Mouse (Mus musculus): ENCODE results near the gene Plb1. TPM values are rescaled to one million over a fixed set of nuclear protein-coding genes. Genes with fewer than 3 reads are reported as not detected.

The Plb1 gene
- polyA plus RNA-seq, 1 experiment from 2014 or later = 0.30 TPM

- H3K36me3 ChIP-seq = no peaks in the 10 kb centered on the region
- H3K4me3 ChIP-seq (replicated peaks) = no peak overlapping the region
- no peak overlapping the region for H3K4me2 ChIP-seq
- no peak overlapping the region for H3K9ac ChIP-seq
- no peak overlapping the region for H3K27ac ChIP-seq
- H3K27me3 ChIP-seq = no peaks in the 10 kb centered on the region
- 88% methylated on average over 3 of the region's 3 CpGs for WGBS
- no peaks in the 10 kb centered on the region for H3K9me3 ChIP-seq (replicated peaks)
- no peak for ATAC-seq (replicated peaks; ENCODE audit: low FRiP score)
- no peaks in the 10 kb centered on the region for H3K4me1 ChIP-seq
Observed at GRCm38 (mm10) chr5:32361441-32362235, 129.1 kb downstream of the Plb1 start.

GRCm38 (mm10) chr5:32369391-32369790, 136.9 kb downstream of the Plb1 start:
- Histone ChIP-seq H3K27me3 (no peaks in the 10 kb centered on the region), H3K4me2 (no peak overlapping the region), H3K27ac (no peak overlapping the region), H3K9me3 (replicated peaks) (no peaks in the 10 kb centered on the region), H3K36me3 (no peaks in the 10 kb centered on the region), H3K4me1 (no peaks in the 10 kb centered on the region), H3K9ac (no peak overlapping the region), H3K4me3 (replicated peaks) (no peak overlapping the region)
- 75% methylated on average over 1 of the region's 1 CpGs for WGBS
- no peak for ATAC-seq (replicated peaks; ENCODE audit: low FRiP score)

GRCm38 (mm10) chr5:32371239-32371638, 138.7 kb downstream of the Plb1 start:
- Histone ChIP-seq H3K9ac (no peak overlapping the region), H3K27ac (no peak overlapping the region), H3K4me2 (no peak overlapping the region), H3K4me1 (no peaks in the 10 kb centered on the region), H3K4me3 (replicated peaks) (no peak overlapping the region), H3K9me3 (replicated peaks) (no peaks in the 10 kb centered on the region), H3K27me3 (no peaks in the 10 kb centered on the region), H3K36me3 (no peaks in the 10 kb centered on the region)
- no peak for ATAC-seq (replicated peaks; ENCODE audit: low FRiP score)
- 91% methylated on average over 5 of the region's 5 CpGs for WGBS

GRCm38 (mm10) chr5:32378546-32378945, 146.0 kb downstream of the Plb1 start:
- Histone ChIP-seq H3K4me2 (no peak overlapping the region), H3K27me3 (no peaks in the 10 kb centered on the region), H3K4me3 (replicated peaks) (no peak overlapping the region), H3K27ac (no peak overlapping the region), H3K4me1 (peaks cover 14% of the 10 kb centered on the region), H3K9ac (no peak overlapping the region), H3K36me3 (no peaks in the 10 kb centered on the region), H3K9me3 (replicated peaks) (no peaks in the 10 kb centered on the region)
- ATAC-seq (replicated peaks; ENCODE audit: low FRiP score) = no peak; the same call in 1 of the 2 replicates
- WGBS = 21% methylated on average over 3 of the region's 3 CpGs

- H3K9ac ChIP-seq = no peak overlapping the region
- H3K27ac ChIP-seq = no peak overlapping the region
- H3K27me3 ChIP-seq = no peaks in the 10 kb centered on the region
- no peaks in the 10 kb centered on the region for H3K4me1 ChIP-seq
- no peaks in the 10 kb centered on the region for H3K36me3 ChIP-seq
- H3K4me3 ChIP-seq (replicated peaks) = no peak overlapping the region
- H3K9me3 ChIP-seq (replicated peaks) = no peaks in the 10 kb centered on the region
- no peak for ATAC-seq (replicated peaks; ENCODE audit: low FRiP score)
- no peak overlapping the region for H3K4me2 ChIP-seq
Observed at GRCm38 (mm10) chr5:32388656-32389055, 156.1 kb downstream of the Plb1 start.

GRCm38 (mm10) chr5:32390295-32390694, 157.8 kb downstream of the Plb1 start:
- no peaks in the 10 kb centered on the region for H3K27me3 ChIP-seq
- no peak overlapping the region for H3K4me3 ChIP-seq (replicated peaks)
- 78% methylated on average over 5 of the region's 5 CpGs for WGBS

GRCm38 (mm10) chr5:32392281-32392680, 159.8 kb downstream of the Plb1 start:
- H3K9ac ChIP-seq = no peak overlapping the region
- H3K9me3 ChIP-seq (replicated peaks) = no peaks in the 10 kb centered on the region
- H3K4me3 ChIP-seq (replicated peaks) = no peak overlapping the region
- ATAC-seq (replicated peaks; ENCODE audit: low FRiP score) = no peak
- no peaks in the 10 kb centered on the region for H3K4me1 ChIP-seq
- no peak overlapping the region for H3K27ac ChIP-seq
- H3K4me2 ChIP-seq = no peak overlapping the region
- no peaks in the 10 kb centered on the region for H3K36me3 ChIP-seq
- H3K27me3 ChIP-seq = no peaks in the 10 kb centered on the region

More at GRCm38 (mm10) chr5:32390295-32390694, 157.8 kb downstream of the Plb1 start:
- H3K27ac ChIP-seq = no peak overlapping the region
- no peak overlapping the region for H3K9ac ChIP-seq
- H3K36me3 ChIP-seq = no peaks in the 10 kb centered on the region
- ATAC-seq (replicated peaks; ENCODE audit: low FRiP score) = no peak
- H3K4me1 ChIP-seq = no peaks in the 10 kb centered on the region
- H3K4me2 ChIP-seq = no peak overlapping the region
- no peaks in the 10 kb centered on the region for H3K9me3 ChIP-seq (replicated peaks)

GRCm38 (mm10) chr5:32394586-32394985, 162.1 kb downstream of the Plb1 start:
- Histone ChIP-seq H3K27ac (no peak overlapping the region), H3K27me3 (no peaks in the 10 kb centered on the region), H3K9ac (no peak overlapping the region), H3K4me3 (replicated peaks) (no peak overlapping the region), H3K4me2 (no peak overlapping the region), H3K36me3 (no peaks in the 10 kb centered on the region), H3K9me3 (replicated peaks) (no peaks in the 10 kb centered on the region), H3K4me1 (peaks cover 4% of the 10 kb centered on the region; the same call in 1 of the 2 replicates)
- 71% methylated on average over 3 of the region's 3 CpGs for WGBS
- ATAC-seq (replicated peaks; ENCODE audit: low FRiP score) = no peak

GRCm38 (mm10) chr5:32395101-32395892, 162.8 kb downstream of the Plb1 start:
- Histone ChIP-seq H3K4me1 (peaks cover 4% of the 10 kb centered on the region; the same call in 1 of the 2 replicates), H3K27me3 (no peaks in the 10 kb centered on the region), H3K27ac (no peak overlapping the region), H3K9ac (no peak overlapping the region), H3K9me3 (replicated peaks) (no peaks in the 10 kb centered on the region), H3K36me3 (no peaks in the 10 kb centered on the region), H3K4me2 (no peak overlapping the region), H3K4me3 (replicated peaks) (no peak overlapping the region)
- ATAC-seq (replicated peaks; ENCODE audit: low FRiP score) = no peak
- WGBS = 59% methylated on average over 9 of the region's 9 CpGs

- Histone ChIP-seq H3K9me3 (replicated peaks) (no peaks in the 10 kb centered on the region), H3K27ac (no peak overlapping the region), H3K4me3 (replicated peaks) (no peak overlapping the region), H3K27me3 (no peaks in the 10 kb centered on the region), H3K4me2 (no peak overlapping the region), H3K4me1 (peaks cover 10% of the 10 kb centered on the region), H3K9ac (no peak overlapping the region), H3K36me3 (no peaks in the 10 kb centered on the region)
- no peak for ATAC-seq (replicated peaks; ENCODE audit: low FRiP score)
- 73% methylated on average over 3 of the region's 3 CpGs for WGBS
Observed at GRCm38 (mm10) chr5:32397719-32398118, 165.2 kb downstream of the Plb1 start.

GRCm38 (mm10) chr5:32400926-32401325, 168.4 kb downstream of the Plb1 start:
- Histone ChIP-seq H3K9me3 (replicated peaks) (no peaks in the 10 kb centered on the region), H3K9ac (no peak overlapping the region), H3K4me3 (replicated peaks) (no peak overlapping the region), H3K36me3 (no peaks in the 10 kb centered on the region), H3K4me1 (peaks cover 22% of the 10 kb centered on the region), H3K4me2 (no peak overlapping the region), H3K27me3 (no peaks in the 10 kb centered on the region), H3K27ac (no peak overlapping the region)
- 60% methylated on average over 2 of the region's 2 CpGs for WGBS
- ATAC-seq (replicated peaks; ENCODE audit: low FRiP score) = no peak

All from kidney, embryonic 15.5 days (tissue).